Mouse (Mus musculus) lung, postnatal 4 days (tissue): ENCODE measurements around the gene Phactr1.
A peak's percentile ranks its signal among the peaks of the same experiment; 100 is the strongest.

ENCODE experiments used
- DNase-seq, 2 experiments: peaks; one replicate each; pipeline ENCODE4 v3.0.0; 2021

Gene Phactr1

DNA sequence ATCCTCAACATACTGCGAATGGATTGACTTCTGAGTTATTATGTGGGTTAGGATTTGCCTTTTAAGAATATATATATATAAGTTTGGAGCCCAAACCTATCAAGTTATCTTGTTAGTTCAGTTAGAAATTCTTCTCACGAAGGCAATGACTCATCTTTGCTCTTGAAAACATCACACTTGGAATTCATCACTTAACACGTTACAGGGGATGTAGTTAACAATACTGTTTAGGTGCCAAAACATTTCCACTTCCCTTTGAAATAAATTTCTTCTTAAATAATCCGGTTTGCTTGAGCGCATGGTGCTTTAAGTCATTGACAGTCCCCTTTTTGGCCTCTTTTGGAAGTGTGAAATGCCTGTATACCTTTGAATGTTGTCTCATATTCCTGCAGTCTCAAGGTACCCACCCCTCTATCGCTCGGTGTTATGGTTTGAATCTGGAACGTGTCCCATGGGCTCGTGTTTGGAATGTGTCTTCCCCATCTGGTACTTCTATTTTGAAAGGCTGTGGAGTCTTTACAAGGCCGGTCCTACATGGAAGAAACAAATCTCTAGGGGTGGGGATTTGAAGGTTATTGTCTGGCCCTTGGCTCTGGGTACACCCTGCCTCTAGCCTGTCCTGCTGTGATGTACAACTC lies 80.6 kb downstream of the Phactr1 start:
- DNase-seq: no peak

DNA sequence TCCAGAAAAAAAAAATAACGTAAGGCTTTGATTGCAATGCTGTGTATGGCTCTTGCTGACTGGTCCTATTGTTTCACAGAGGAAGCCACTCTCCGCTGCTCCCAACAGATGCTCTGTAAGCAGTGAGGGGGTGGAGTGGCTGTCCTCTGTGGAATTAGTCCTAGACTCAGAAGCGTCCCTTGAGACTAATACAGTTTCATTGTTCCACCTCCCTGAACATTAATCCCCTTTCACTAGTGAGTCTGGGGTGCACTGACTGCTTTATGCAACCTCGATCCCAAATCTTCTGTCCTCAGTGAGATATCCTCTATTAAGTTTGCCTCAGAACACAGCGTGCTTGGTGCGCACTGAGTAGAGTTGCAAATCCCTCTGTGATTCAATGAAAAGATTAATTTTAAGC lies 91.9 kb downstream of the Phactr1 start:
- DNase-seq: no peak

DNA sequence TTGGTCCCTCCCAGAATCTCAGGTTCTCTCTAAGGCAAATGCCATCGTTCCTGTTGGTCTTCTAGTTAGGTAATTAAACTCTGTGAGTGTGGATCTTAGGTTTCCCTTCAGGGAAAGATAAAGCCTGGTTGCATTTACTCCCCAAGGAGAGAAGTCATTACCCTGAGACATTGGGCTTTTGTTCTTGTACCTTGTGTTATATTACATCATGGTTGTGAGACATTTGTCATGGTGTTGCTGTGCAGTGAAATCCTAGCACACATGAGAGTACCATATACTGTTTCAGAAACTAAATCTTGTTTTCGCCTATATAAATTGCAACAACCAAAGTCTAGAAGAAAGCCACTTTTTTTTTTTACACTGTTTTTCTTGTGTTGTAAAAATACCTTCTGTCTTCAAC lies 93.6 kb downstream of the Phactr1 start:
- no peak for DNase-seq

DNA sequence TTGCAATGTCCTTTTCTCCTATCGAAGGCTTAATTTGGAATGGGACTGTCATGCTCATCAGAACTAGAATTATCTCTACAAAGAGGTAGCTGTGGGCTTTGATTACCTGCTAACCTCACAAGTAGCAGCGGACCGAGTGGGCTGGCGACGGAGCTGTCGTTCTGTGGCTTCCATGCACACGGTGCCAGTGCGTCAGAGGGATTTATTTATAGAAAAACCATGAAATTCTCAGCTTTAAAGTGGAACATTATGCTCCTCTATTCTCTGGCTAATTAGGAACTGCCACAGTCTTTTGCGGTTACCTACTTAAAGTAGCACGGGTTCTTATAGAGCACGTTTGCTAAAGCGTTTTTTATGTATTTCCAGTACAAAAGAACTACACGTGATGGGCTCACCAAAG lies 101.7 kb downstream of the Phactr1 start:
- no peak for DNase-seq

DNA sequence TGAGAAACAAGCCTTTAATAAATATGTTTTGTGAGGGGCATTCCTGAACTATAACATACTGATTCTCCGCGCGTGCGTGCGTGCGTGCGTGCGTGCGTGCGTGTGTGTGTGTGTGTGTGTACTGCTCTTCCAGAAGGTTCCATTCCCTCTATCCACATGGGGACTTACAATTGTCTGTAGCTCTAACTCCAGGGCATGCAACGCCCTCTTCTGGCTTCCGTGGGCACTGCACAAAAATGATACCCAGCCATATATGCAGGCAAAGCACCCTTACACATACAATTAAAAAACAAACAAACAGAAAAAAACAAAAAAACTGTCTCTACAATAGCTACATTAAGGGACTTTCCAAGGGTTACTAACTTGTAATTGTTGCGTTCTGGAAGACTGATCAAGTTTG lies 108.8 kb downstream of the Phactr1 start:
- no peak for DNase-seq

GRCm38 (mm10) chr13:42792279-42792678 lies 111.9 kb downstream of the Phactr1 start:
- DNase-seq: no peak

DNA sequence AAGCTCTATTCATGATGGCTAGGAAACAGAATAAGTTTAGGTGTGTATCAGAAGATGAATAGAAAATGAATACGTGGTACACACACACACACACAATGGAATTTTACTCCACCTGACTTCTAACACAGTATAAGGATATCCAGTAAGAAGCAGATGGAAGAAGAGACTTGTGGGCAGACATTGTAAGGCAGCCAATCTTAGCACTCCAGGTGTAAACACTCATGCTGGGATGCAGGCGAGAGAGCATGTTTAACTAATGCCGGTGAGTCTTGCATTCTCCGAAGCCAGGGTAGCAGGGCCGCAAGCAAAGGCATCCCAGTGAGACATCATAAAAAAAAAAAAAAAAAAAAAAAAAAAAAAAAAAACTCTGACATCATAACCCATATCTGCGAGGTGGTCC lies 120.1 kb downstream of the Phactr1 start:
- no peak for DNase-seq

- no peak for DNase-seq
Measured at GRCm38 (mm10) chr13:42804314-42804713, 123.9 kb downstream of the Phactr1 start.

GRCm38 (mm10) chr13:42812762-42813161 lies 132.3 kb downstream of the Phactr1 start:
- DNase-seq: peak; percentile 35 to 43

DNA sequence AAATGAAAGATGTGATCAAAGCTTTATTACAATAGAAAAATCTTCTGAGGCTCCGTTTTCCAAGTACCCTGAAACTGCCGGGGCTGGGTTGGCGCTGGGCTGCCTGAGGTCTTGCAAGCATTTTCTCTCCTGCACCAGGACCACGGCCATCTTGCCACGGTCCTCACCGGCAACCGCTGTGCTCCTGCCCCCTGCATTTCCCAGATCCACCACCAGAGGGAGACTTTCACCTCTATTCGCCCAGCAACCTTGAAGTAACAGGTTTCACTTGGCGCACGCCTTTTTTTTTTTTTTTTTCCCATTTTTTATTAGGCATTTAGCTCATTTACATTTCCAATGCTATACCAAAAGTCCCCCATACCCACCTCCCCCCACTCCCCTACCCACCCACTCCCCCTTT lies 138.0 kb downstream of the Phactr1 start:
- peak; percentile 50 to 73 for DNase-seq

- no peak for DNase-seq
Measured at GRCm38 (mm10) chr13:42820513-42820912, 140.1 kb downstream of the Phactr1 start.

- DNase-seq: no peak
Measured at GRCm38 (mm10) chr13:42821426-42822106, 141.1 kb downstream of the Phactr1 start.

DNA sequence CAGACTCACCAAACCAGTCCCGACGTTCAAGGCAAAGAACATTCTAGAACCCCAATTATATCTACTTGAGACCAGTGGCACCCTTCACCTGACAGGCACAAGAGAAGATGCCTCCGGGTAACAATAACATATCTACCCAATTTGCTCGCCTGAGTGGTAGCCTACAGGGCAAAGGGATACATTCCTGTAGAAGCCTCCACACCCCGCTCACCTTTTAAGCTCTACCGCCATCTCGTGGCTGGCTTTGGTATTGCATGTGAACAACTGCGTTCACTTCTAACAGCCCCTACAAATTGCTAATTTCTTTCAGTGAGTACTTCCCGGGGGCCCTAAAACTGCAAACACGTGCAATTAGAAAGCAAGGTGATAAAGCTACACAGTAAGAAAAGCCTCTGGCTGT lies 142.1 kb downstream of the Phactr1 start:
- peak; percentile 64 to 83 for DNase-seq

GRCm38 (mm10) chr13:42823875-42824274 lies 143.5 kb downstream of the Phactr1 start:
- DNase-seq: no peak

DNA sequence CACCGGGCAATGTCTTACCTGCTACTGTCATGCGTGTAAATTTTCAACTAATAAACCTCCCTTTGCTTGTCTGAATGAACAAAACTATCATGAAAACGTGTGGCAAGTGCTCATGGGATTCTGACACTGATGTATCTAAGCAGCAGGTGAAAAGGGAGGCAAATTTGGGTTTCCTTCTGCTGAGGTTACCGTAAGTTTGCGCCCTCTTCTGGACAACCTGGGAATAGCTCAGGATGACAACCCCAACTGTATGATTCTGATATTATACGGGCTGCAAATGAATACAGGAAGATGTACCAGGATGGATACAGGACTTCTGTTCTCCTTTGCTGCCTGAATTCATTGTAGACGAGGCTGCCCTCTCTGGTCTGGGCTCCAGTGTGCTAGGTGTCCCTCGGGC lies 146.2 kb downstream of the Phactr1 start:
- peak in 1 of 2 experiments; percentile 38 for DNase-seq

DNA sequence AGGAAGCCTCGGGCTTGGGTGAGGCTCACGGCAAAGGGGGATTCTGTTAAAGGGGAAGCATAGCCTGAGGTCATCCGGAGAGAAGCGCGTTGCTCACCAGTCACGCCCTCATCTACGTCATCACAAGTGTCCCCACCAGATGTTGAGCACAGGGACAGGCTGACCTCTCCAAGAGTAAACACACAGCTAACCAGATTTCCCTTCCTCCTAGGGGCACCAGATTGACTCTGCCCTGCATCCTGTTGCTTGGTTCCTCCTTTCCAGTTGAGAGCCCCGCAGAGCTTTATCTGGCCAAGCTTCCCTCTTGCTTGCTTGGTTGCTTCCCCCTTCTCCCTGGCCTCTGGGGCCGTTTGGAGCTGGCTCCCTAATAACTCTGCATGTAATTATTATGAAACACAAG lies 148.6 kb downstream of the Phactr1 start:
- peak; percentile 48 to 56 for DNase-seq

GRCm38 (mm10) chr13:42835441-42835840 lies 155.0 kb downstream of the Phactr1 start:
- DNase-seq: no peak

- DNase-seq: no peak
Measured at GRCm38 (mm10) chr13:42839358-42839757, 158.9 kb downstream of the Phactr1 start.

- no peak for DNase-seq
Measured at GRCm38 (mm10) chr13:42852086-42852485, 171.7 kb downstream of the Phactr1 start.

DNA sequence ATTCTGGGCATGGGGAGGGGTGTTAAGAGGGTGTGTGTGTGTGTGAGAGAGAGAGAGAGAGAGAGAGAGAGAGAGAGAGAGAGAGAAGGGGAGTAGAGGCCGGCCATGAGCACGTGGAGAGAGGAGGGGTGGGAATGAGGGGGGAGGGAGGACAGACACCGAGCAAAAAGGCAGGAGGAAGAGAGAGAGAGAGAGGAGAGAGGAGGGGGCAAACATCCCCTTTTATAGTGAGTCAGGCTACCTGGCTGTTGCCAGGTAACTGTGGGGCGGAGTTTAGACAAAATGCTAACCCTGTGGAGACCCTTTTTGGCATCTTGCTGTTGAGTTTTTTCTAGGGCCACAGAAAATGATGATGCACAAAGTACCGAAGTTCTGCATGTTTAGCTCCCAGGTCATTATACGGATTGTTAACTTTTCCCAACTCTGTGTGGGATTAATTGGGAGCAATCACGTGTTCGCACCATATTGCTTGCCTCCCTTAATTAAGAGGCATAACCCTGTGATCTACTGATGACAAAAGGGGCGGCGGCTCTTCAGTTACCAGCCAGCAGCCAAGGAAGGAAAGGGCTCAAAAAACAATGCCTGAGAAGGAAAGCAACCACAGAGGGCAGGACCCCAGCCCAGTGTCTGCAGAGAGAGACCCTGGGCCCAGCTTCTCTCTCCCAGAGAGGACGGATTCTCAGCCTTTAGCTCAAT lies 173.6 kb downstream of the Phactr1 start:
- no peak for DNase-seq

DNA sequence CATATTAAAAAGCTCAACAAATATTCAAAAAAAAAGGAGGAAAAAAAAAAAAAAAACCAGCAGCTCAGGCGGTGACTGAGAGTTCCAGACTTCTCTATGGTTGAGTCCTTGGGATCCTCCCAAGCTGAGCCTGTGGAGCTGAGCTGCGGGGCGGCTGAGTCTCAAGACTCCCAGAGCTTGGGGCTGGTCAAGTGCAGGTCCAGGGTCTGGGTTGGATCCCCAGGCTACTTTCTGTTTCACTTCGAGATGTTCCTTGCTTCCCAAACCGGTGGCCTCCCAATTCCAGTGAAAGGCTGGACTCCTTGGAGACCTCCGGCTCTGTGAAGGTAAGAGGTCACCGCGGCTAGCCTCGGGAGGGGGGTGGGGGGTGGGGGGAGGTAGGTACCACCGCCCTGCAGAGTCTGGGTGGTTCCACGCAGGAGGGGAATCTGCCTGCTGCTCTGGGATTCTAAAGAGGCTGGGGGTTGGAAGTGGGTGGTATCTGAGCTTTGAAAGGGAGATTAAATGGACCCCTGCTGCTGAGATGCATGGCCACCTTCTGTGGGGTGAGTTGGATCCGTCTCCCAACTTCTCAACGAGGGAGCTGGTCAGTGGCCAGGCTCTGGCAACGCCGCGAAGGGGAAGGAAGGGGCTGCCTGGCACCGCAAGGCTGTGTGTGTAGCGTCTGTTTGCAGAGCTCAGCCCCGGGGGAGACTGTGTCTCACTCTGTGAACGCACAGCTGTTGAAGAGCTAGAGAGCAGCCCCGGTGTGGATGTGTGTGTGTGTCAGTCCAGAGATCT lies 185.9 kb downstream of the Phactr1 start:
- peak; percentile 69 to 78 for DNase-seq

DNA sequence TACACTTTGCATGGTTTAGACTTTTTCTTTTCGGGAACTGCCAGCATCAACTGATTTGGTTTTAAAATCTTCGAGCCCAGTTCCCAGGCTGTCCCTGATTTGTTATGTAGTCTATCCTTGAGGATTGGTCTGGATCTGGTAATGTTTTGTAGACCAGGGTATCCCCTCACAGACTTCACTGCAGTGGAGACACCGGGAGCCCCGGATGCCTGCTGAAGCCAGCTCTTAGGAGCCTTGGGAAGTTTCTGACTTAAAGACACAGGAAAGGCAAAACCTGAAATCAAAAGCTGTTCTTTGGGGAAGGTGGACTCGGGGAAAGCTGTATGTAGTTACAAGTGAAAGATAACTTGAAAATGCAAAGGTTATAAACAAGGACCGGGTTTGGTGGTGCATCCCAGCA lies 186.6 kb downstream of the Phactr1 start:
- peak in 1 of 2 experiments; percentile 25 for DNase-seq

GRCm38 (mm10) chr13:42872125-42872524 lies 191.7 kb downstream of the Phactr1 start:
- no peak for DNase-seq
